18 mouse cellular contexts compared by ENCODE assay signal in genomic region chr16:74509489-74509888, GRCm38 (mm10).
A peak's percentile ranks its signal among the peaks of the same experiment; 100 is the strongest.
DNase-seq lines count a peak whose midpoint lies in the region; ATAC-seq lines count a peak whose summit lies in the region.
"Had no signal": no experiment of that assay in that cellular context is flagged by ENCODE, and none has a peak within 500 bp of the region (broad histone marks: within the 10 kb centered on the region; RNA-seq: fewer than 3 reads in every experiment).

No protein-coding gene starts in this region.

- DNase-seq in 416B (ENCODE audit: low read depth) = peak; percentile 93
- peak; percentile 24 for DNase-seq in MEL-GATA-1-ER (ENCODE audit: extremely low read depth, low read depth)
- DNase-seq in urinary bladder, adult 2 months (ENCODE audit: low spot score) = no peak
- DNase-seq in cerebellum, adult 9-11 months = no peak
- DNase-seq: adrenal gland, postnatal 10 days; adrenal gland, postnatal 25 days; cerebellum, adult 11 months; cerebellum, adult 18-20 months; cerebellum, adult 8-10 months; cerebellum, postnatal 10 days; cerebellum, postnatal 25 days had no signal

- no peak overlapping the region for H3K9ac ChIP-seq in forebrain, embryonic 16.5 days (replicated peaks; ENCODE audit: low read depth, low read length)
- H3K9ac ChIP-seq: embryonic facial prominence, embryonic 12.5 days; forebrain, embryonic 13.5 days; forebrain, embryonic 15.5 days had no signal

- no peaks in the 10 kb centered on the region for H3K4me1 ChIP-seq in forebrain, embryonic 16.5 days (replicated peaks; ENCODE audit: control insufficient read depth, insufficient read depth, low read length)
- H3K4me1 ChIP-seq: forebrain, embryonic 13.5 days; forebrain, embryonic 15.5 days had no signal

- H3K4me2 ChIP-seq in forebrain, embryonic 16.5 days (ENCODE audit: low read length) = no peak overlapping the region
- H3K4me2 ChIP-seq: embryonic facial prominence, embryonic 12.5 days; forebrain, embryonic 13.5 days; forebrain, embryonic 15.5 days had no signal

- H3K27me3 ChIP-seq in forebrain, embryonic 16.5 days (replicated peaks; ENCODE audit: control insufficient read depth, insufficient read depth, low read length) = no peaks in the 10 kb centered on the region
- H3K27me3 ChIP-seq: embryonic facial prominence, embryonic 12.5 days; forebrain, embryonic 13.5 days; forebrain, embryonic 15.5 days; Patski had no signal

- H3K27ac ChIP-seq in forebrain, embryonic 16.5 days (ENCODE audit: low read length) = no peak overlapping the region
- H3K27ac ChIP-seq: embryonic facial prominence, embryonic 10.5 days; embryonic facial prominence, embryonic 12.5 days; forebrain, embryonic 13.5 days; forebrain, embryonic 15.5 days had no signal

- ATAC-seq in forebrain, embryonic 16.5 days = no peak
- ATAC-seq: activated CD4-positive, CD25-positive, alpha-beta regulatory T cell, adult 4 months; forebrain, embryonic 13.5 days; forebrain, embryonic 15.5 days; Patski had no signal

- no peaks in the 10 kb centered on the region for H3K36me3 ChIP-seq in forebrain, embryonic 16.5 days (ENCODE audit: control insufficient read depth, insufficient read depth)
- H3K36me3 ChIP-seq: embryonic facial prominence, embryonic 10.5 days; embryonic facial prominence, embryonic 12.5 days; forebrain, embryonic 15.5 days had no signal

- 92% methylated on average over 2 of the region's 2 CpGs for WGBS in forebrain, embryonic 16.5 days

- H3K9me3 ChIP-seq in forebrain, embryonic 16.5 days (ENCODE audit: control insufficient read depth, low read length) = no peaks in the 10 kb centered on the region
- H3K9me3 ChIP-seq: embryonic facial prominence, embryonic 10.5 days; embryonic facial prominence, embryonic 12.5 days; forebrain, embryonic 13.5 days; forebrain, embryonic 15.5 days had no signal

- no peak overlapping the region for H3K4me3 ChIP-seq in forebrain, embryonic 16.5 days (replicated peaks; ENCODE audit: low read length)
- H3K4me3 ChIP-seq: embryonic facial prominence, embryonic 10.5 days; embryonic facial prominence, embryonic 12.5 days; forebrain, embryonic 13.5 days; forebrain, embryonic 15.5 days had no signal

Comparison
In these comparisons a context has a peak if more than half of its experiments do, and no peak if none do; other contexts are left out.
1. DNase-seq: peak in 416B (single experiment) and MEL-GATA-1-ER (single experiment); none in urinary bladder, adult 2 months (single experiment) and cerebellum, adult 9-11 months (single experiment).